Mouse (Mus musculus): Measurements from ENCODE around the gene Med17. TPM values are rescaled to one million over a fixed set of nuclear protein-coding genes. Genes with fewer than 3 reads are reported as not detected.
"Not testable (repeated sequence)": the region's sequence is repeated elsewhere in the genome, so short reads cannot be mapped to it uniquely, and the experiment has no call there.

Gene Med17
- 10 to 100 TPM; 34.6 to 43.3 (median 39.4) TPM for total RNA-seq (2022)

GRCm38 (mm10) chr9:15279649-15280490, at the start of gene Med17:
Gene Med17 (minus strand): TSS chr9:15279931.
- DNase-seq (ENCODE audit: low spot score in 2 of 2), result peak; percentile 87 to 91

GRCm38 (mm10) chr9:15318170-15318742, 38.5 kb upstream of the Med17 start:
- no peak for DNase-seq (ENCODE audit: low spot score in 2 of 2)

GRCm38 (mm10) chr9:15317223-15318169, 37.8 kb upstream of the Med17 start:
- DNase-seq (ENCODE audit: low spot score in 2 of 2), result no peak

- DNase-seq (ENCODE audit: low spot score in 2 of 2), result not testable (repeated sequence)
Observed at GRCm38 (mm10) chr9:15316296-15316695, 36.6 kb upstream of the Med17 start.

GRCm38 (mm10) chr9:15314619-15315018, 34.9 kb upstream of the Med17 start:
- no peak for DNase-seq (ENCODE audit: low spot score in 2 of 2)

GRCm38 (mm10) chr9:15313633-15314032, 33.9 kb upstream of the Med17 start:
- no peak for DNase-seq (ENCODE audit: low spot score in 2 of 2)

- DNase-seq (ENCODE audit: low spot score in 2 of 2), result no peak
Observed at GRCm38 (mm10) chr9:15312054-15312735, 32.5 kb upstream of the Med17 start.

GRCm38 (mm10) chr9:15310179-15310578, 30.4 kb upstream of the Med17 start:
- no peak for DNase-seq (ENCODE audit: low spot score in 2 of 2)

- DNase-seq (ENCODE audit: low spot score in 2 of 2), result no peak
Observed at GRCm38 (mm10) chr9:15309425-15309824, 29.7 kb upstream of the Med17 start.

GRCm38 (mm10) chr9:15308254-15308653, 28.5 kb upstream of the Med17 start:
- DNase-seq (ENCODE audit: low spot score in 2 of 2), result no peak

- no peak for DNase-seq (ENCODE audit: low spot score in 2 of 2)
Observed at GRCm38 (mm10) chr9:15307257-15307656, 27.5 kb upstream of the Med17 start.

- DNase-seq (ENCODE audit: low spot score in 2 of 2), result no peak
Observed at GRCm38 (mm10) chr9:15306398-15307119, 26.8 kb upstream of the Med17 start, which contains the start of gene 4931406C07Rik. Gene 4931406C07Rik (minus strand): TSS chr9:15306448.

- DNase-seq (ENCODE audit: low spot score in 2 of 2), result peak; percentile 93 to 94
Observed at GRCm38 (mm10) chr9:15305503-15306397, 26.0 kb upstream of the Med17 start, which contains the start of gene Taf1d. Gene Taf1d (plus strand): TSS chr9:15306214.

- DNase-seq (ENCODE audit: low spot score in 2 of 2), result no peak
Observed at GRCm38 (mm10) chr9:15302881-15303280, 23.1 kb upstream of the Med17 start.

GRCm38 (mm10) chr9:15302006-15302405, 22.3 kb upstream of the Med17 start:
- DNase-seq (ENCODE audit: low spot score in 2 of 2), result not testable (repeated sequence)

GRCm38 (mm10) chr9:15301399-15301798, 21.7 kb upstream of the Med17 start:
- DNase-seq (ENCODE audit: low spot score in 2 of 2), result no peak

- DNase-seq (ENCODE audit: low spot score in 2 of 2), result no peak
Observed at GRCm38 (mm10) chr9:15300056-15300455, 20.3 kb upstream of the Med17 start.

GRCm38 (mm10) chr9:15298451-15298850, 18.7 kb upstream of the Med17 start:
- DNase-seq (ENCODE audit: low spot score in 2 of 2), result no peak

- DNase-seq (ENCODE audit: low spot score in 2 of 2), result no peak
Observed at GRCm38 (mm10) chr9:15297112-15297511, 17.4 kb upstream of the Med17 start.

Data from left cerebral cortex, adult 8-10 months (tissue).